Mouse (Mus musculus): ENCODE results near the gene Sc5d.

The Sc5d gene

GRCm38 (mm10) chr9:42264145-42264544 is at the start of gene Sc5d:
Sc5d (minus strand) TSS chr9:42264256.
- ChIA-PET CTCF (interaction anchor here in 2 of 4 experiments (0.6 to 2.0 kb wide), 10 partner anchors 11 to 681 kb away, joined by 3 to 6 read pairs (median 3); no protein-coding TSS in a partner anchor), POLR2A (interaction anchor here in 3 of 4 experiments (0.5 to 1.8 kb wide), 48 partner anchors 8 to 1904 kb away, joined by 3 to 9 read pairs (median 4); partner anchors contain the start of gene Sorl1 (in 2 of the 3))

GRCm38 (mm10) chr9:42311311-42311710 is 47.3 kb upstream of the Sc5d start:
- POLR2A ChIA-PET = interaction anchor here in 1 of 4 experiments (0.7 kb wide), 1 partner anchor 46 kb away, joined by 4 read pairs; no protein-coding TSS in a partner anchor

DNA sequence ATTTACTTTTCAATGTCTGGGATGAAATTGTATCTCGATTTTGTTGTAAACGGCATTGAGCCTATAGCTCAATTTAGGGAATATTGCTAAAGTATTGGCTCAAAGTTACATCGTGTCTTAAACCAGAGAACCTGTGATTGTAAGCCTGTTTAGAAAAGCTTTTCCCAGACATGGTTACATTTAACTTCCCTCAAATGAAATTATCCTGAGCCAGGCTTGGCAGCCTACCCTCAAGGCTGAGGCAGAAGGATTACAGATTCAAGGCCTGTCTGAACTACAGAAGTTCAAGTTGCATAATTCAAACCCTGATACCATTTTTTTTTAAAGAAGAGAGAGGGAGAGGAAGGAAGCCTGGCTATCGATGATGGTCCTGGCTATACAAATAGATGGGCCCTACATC is 39.8 kb upstream of the Sc5d start:
- ChIA-PET CTCF (interaction anchor here in 3 of 4 experiments (0.6 to 1.3 kb wide), 4 partner anchors 9 to 604 kb away, joined by 3 to 4 read pairs (median 3); no protein-coding TSS in a partner anchor), POLR2A (interaction anchor here in 2 of 4 experiments (0.8 to 1.9 kb wide), 5 partner anchors 10 to 32 kb away, joined by 3 to 5 read pairs (median 3); no protein-coding TSS in a partner anchor)

More at GRCm38 (mm10) chr9:42311311-42311710, 47.3 kb upstream of the Sc5d start:
- CTCF ChIA-PET = interaction anchor here in 2 of 4 experiments (0.6 kb wide), 2 partner anchors 12 to 14 kb away, joined by 3 to 5 read pairs; no protein-coding TSS in a partner anchor

- POLR2A ChIA-PET = interaction anchor here in 1 of 4 experiments (1.1 kb wide), 1 partner anchor 29 kb away, joined by 4 read pairs; no protein-coding TSS in a partner anchor
- CTCF ChIA-PET = no interaction called here
Measured at GRCm38 (mm10) chr9:42301082-42301633, 37.1 kb upstream of the Sc5d start.

DNA sequence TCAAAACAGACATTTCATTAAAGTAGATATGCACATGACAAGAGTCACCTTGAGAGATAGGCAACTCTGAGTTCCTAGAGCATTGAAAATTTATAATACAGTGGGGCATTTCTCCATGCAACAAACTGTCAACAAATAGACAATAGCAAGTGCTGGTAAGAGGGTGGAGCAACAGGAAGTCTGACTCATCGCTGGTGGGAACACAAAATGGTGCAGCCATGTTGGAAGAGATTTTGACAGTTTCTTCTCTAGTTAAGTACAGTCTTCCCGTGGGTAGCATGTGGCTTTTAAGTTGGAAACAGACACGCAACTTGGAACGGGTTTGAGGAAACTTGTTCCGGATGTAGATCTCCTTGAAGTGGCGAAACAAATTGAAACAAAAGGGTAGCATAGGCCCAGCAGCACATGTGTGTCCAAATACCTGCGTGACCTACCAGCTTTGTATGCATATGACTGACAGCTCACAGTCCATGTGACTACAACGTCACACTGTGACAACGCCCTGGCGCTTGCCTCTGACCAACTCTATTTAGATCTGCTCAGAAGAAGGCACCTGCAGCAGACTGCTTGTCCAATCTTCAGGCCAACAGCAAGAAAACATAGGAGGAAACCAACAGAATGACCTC is 32.4 kb upstream of the Sc5d start:
- POLR2A ChIA-PET = no interaction called here
- CTCF ChIA-PET = interaction anchor here in 1 of 4 experiments (0.6 kb wide), 1 partner anchor 18 kb away, joined by 3 read pairs; no protein-coding TSS in a partner anchor

GRCm38 (mm10) chr9:42294131-42294530 is 30.1 kb upstream of the Sc5d start:
- ChIA-PET POLR2A (no interaction called here), CTCF (no interaction called here)

GRCm38 (mm10) chr9:42293596-42293995 is 29.5 kb upstream of the Sc5d start:
- CTCF ChIA-PET = no interaction called here
- POLR2A ChIA-PET = no interaction called here

GRCm38 (mm10) chr9:42293051-42293450 is 29.0 kb upstream of the Sc5d start:
- POLR2A ChIA-PET = no interaction called here
- CTCF ChIA-PET = interaction anchor here in 1 of 4 experiments (0.6 kb wide), 1 partner anchor 165 kb away, joined by 3 read pairs; no protein-coding TSS in a partner anchor

GRCm38 (mm10) chr9:42279676-42280075 is 15.6 kb upstream of the Sc5d start:
- ChIA-PET POLR2A (no interaction called here), CTCF (no interaction called here)

- ChIA-PET CTCF (no interaction called here), POLR2A (interaction anchor here in 1 of 4 experiments (0.6 kb wide), 1 partner anchor 104 kb away, joined by 3 read pairs; no protein-coding TSS in a partner anchor)
Measured at GRCm38 (mm10) chr9:42278046-42278445, 14.0 kb upstream of the Sc5d start.

DNA sequence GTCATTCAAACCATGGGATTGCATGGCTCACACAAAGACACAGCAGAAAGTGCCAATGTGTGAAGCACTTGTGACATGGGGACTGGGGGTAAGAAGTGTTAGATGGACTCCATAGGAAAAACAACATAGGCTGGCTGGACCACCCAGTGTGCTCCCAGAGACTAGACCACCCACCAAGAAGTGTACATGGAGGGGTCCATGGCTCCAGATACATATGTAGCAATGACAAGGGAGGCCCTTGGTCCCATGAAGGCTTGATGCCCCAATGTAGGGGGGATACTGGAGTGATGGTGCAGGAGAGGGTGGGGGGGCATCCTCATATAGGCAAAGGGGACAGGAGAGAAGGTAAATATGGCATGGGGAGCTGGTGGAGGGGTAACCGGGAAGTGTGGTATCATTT is 13.6 kb upstream of the Sc5d start:
- POLR2A ChIA-PET = interaction anchor here in 1 of 4 experiments (0.6 kb wide), 1 partner anchor 104 kb away, joined by 3 read pairs; no protein-coding TSS in a partner anchor
- CTCF ChIA-PET = interaction anchor here in 1 of 4 experiments (0.7 kb wide), 1 partner anchor 36 kb away, joined by 3 read pairs; no protein-coding TSS in a partner anchor

GRCm38 (mm10) chr9:42277162-42277561 is 13.1 kb upstream of the Sc5d start:
- POLR2A ChIA-PET = interaction anchor here in 1 of 4 experiments (1.1 kb wide), 1 partner anchor 13 kb away, joined by 3 read pairs; the partner anchor contains the start of gene Sc5d

DNA sequence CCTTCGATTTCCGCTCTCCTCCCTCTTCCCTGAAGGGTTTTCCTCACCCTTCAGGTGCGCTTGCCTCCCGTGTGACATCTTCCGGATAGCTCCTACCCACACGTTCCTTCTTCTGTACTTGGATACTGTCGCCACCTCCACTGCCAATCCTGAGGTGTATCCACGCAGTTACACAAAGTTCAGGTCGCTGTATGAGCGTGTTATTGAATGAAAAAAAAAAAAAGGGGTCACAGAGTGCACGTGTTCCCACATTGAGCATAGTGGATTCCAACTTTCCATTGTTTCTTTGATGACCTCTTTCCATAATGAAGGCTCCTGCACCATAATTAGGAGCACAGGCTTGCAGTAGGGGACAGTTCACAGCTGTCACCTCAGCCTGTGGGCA is 11.7 kb upstream of the Sc5d start:
- CTCF ChIA-PET = interaction anchor here in 3 of 4 experiments (0.6 to 1.7 kb wide), 7 partner anchors 12 to 981 kb away, joined by 3 to 6 read pairs (median 3); partner anchors contain the start of gene Sc5d (in 1 of the 3)
- POLR2A ChIA-PET = interaction anchor here in 2 of 4 experiments (0.8 to 1.3 kb wide), 4 partner anchors 10 to 28 kb away, joined by 3 to 7 read pairs (median 4); partner anchors contain the start of gene Sc5d (in 1 of the 2)

More at GRCm38 (mm10) chr9:42277162-42277561, 13.1 kb upstream of the Sc5d start:
- CTCF ChIA-PET = interaction anchor here in 2 of 4 experiments (0.6 to 0.7 kb wide), 2 partner anchors 36 to 477 kb away, joined by 3 read pairs; no protein-coding TSS in a partner anchor

DNA sequence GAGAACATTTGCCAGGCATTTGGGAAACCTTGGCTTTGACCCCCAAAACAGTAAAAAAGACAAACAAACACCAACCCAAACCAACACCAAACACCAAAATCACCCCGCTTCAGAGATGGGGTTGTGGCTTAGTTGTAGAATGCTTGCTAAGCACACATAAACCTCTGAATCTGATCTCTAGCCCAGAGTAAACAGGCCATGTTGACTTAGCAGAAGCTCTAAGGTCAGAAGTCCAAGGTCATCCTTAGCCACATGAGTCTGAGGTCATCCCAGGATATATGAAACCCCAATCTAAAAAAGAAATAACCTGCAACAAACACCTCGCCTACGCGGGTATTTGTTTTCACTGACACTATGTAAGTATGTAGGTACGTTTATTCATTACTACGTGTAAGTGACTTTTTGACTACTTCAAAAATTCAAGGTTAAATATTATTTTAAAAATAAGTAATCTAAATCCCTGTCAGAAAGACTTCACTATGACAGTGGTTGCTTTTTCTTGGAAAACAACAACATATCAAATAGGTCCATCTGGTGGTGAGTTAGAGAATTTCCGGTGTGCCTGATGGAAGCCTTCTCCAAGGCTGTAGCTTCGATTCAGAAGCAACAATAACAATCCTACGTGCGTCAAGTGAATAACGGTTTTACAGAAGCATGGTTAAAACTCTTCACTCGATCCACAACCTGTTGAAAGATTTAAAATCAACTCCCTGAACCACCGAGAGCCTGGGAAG is 11.1 kb upstream of the Sc5d start:
- ChIA-PET CTCF (interaction anchor here in 3 of 4 experiments (0.6 to 1.7 kb wide), 7 partner anchors 11 to 980 kb away, joined by 3 to 6 read pairs (median 3); partner anchors contain the start of gene Sc5d (in 1 of the 3)), POLR2A (interaction anchor here in 3 of 4 experiments (0.7 to 1.3 kb wide), 5 partner anchors 11 to 229 kb away, joined by 3 to 7 read pairs (median 4); partner anchors contain the start of gene Sc5d (in 2 of the 3))

GRCm38 (mm10) chr9:42273682-42274296 is 9.7 kb upstream of the Sc5d start:
- CTCF ChIA-PET = interaction anchor here in 1 of 4 experiments (0.6 to 0.9 kb wide), 2 partner anchors 53 to 193 kb away, joined by 3 read pairs; no protein-coding TSS in a partner anchor
- POLR2A ChIA-PET = interaction anchor here in 2 of 4 experiments (0.6 to 2.1 kb wide), 3 partner anchors 10 to 1623 kb away, joined by 4 to 9 read pairs (median 5); partner anchors contain the start of gene Sc5d (in 1 of the 2)

GRCm38 (mm10) chr9:42273174-42273573 is 9.1 kb upstream of the Sc5d start:
- ChIA-PET CTCF (interaction anchor here in 1 of 4 experiments (0.9 kb wide), 1 partner anchor 53 kb away, joined by 3 read pairs; no protein-coding TSS in a partner anchor), POLR2A (interaction anchor here in 3 of 4 experiments (0.6 to 2.1 kb wide), 4 partner anchors 9 to 1624 kb away, joined by 3 to 9 read pairs (median 4); partner anchors contain the start of gene Sc5d (in 2 of the 3))

GRCm38 (mm10) chr9:42272690-42273089 is 8.6 kb upstream of the Sc5d start:
- ChIA-PET POLR2A (interaction anchor here (0.6 to 2.1 kb wide), 5 partner anchors 9 to 29 kb away, joined by 3 to 9 read pairs (median 4); partner anchors contain the start of gene Sc5d (in 2 of the 4)), CTCF (interaction anchor here in 3 of 4 experiments (0.6 to 1.2 kb wide), 3 partner anchors 54 to 299 kb away, joined by 3 to 6 read pairs (median 3); no protein-coding TSS in a partner anchor)

Measured in embryonic stem cell, embryonic (primary cell).